ENCODE assay signal across 26 mouse cellular contexts in genomic region chr15:36889072-36889471, GRCm38 (mm10).
DNase-seq lines count a peak whose midpoint lies in the region; ATAC-seq and TF ChIP-seq lines count a peak whose summit lies in the region.
"Had no signal": no experiment of that assay in that cellular context is flagged by ENCODE, and none has a peak within 500 bp of the region (broad histone marks: within the 10 kb centered on the region; RNA-seq: fewer than 3 reads in every experiment).

No protein-coding gene starts in this region.

- 0 out of 2 replicates have a peak, but pooled peaks cover 7% of the 10 kb centered on the region for H3K4me1 ChIP-seq in heart, postnatal 0 days (ENCODE audit: control insufficient read depth, insufficient read depth)
- H3K4me1 ChIP-seq in lung, adult 2 months (ENCODE audit: control insufficient read depth, insufficient read depth, low read length), result no peaks in the 10 kb centered on the region
- 0 out of 2 replicates have a peak, but pooled peaks cover 5% of the 10 kb centered on the region for H3K4me1 ChIP-seq in intestine, postnatal 0 days (replicated peaks; ENCODE audit: control insufficient read depth, insufficient read depth, low read length)

- no peaks in the 10 kb centered on the region for H3K9me3 ChIP-seq in heart, postnatal 0 days (replicated peaks; ENCODE audit: control insufficient read depth, low read length)
- no peaks in the 10 kb centered on the region for H3K9me3 ChIP-seq in intestine, postnatal 0 days (ENCODE audit: control insufficient read depth)
- H3K9me3 ChIP-seq: forebrain, embryonic 10.5 days; heart, embryonic 12.5 days; hindbrain, embryonic 13.5 days; kidney, embryonic 15.5 days; limb, embryonic 15.5 days; lung, embryonic 15.5 days; midbrain, embryonic 12.5 days; neural tube, embryonic 12.5 days had no signal

- no peak for TF ChIP-seq POLR2A in lung, adult 2 months (IDR thresholded peaks at IDR 0.05; ENCODE audit: borderline replicate concordance, extremely low read depth, low read depth, low read length)

- H3K4me3 ChIP-seq in heart, postnatal 0 days (ENCODE audit: low read depth, low read length), result no peak overlapping the region
- H3K4me3 ChIP-seq in lung, adult 2 months (replicated peaks; ENCODE audit: extremely low read depth, low read depth, low read length), result no peak overlapping the region
- H3K4me3 ChIP-seq in C2C12 (ENCODE audit: insufficient read depth, poor library complexity, severe bottlenecking), result no peak overlapping the region
- H3K4me3 ChIP-seq in intestine, postnatal 0 days (ENCODE audit: low read depth, low read length), result no peak overlapping the region
- H3K4me3 ChIP-seq: forebrain, embryonic 10.5 days; heart, embryonic 12.5 days; hindbrain, embryonic 13.5 days; kidney, embryonic 15.5 days; limb, embryonic 15.5 days; lung, embryonic 15.5 days; midbrain, embryonic 12.5 days; neural tube, embryonic 12.5 days had no signal

- no peaks in the 10 kb centered on the region for H3K36me3 ChIP-seq in heart, postnatal 0 days (replicated peaks; ENCODE audit: control insufficient read depth, insufficient read depth, low read length)
- no peaks in the 10 kb centered on the region for H3K36me3 ChIP-seq in C2C12 (ENCODE audit: control insufficient read depth, insufficient read depth)
- no peaks in the 10 kb centered on the region for H3K36me3 ChIP-seq in intestine, postnatal 0 days (ENCODE audit: control insufficient read depth, insufficient read depth)
- H3K36me3 ChIP-seq: forebrain, embryonic 10.5 days; heart, embryonic 12.5 days; hindbrain, embryonic 13.5 days; kidney, embryonic 15.5 days; limb, embryonic 15.5 days; lung, embryonic 15.5 days; midbrain, embryonic 12.5 days; neural tube, embryonic 12.5 days had no signal

- ATAC-seq in heart, postnatal 0 days (ENCODE audit: insufficient read depth, low read depth), result no peak
- peak; percentile 64 for ATAC-seq in intestine, postnatal 0 days

- no peaks in the 10 kb centered on the region for H3K79me2 ChIP-seq in C2C12 (ENCODE audit: control insufficient read depth, insufficient read depth)

- H3K27ac ChIP-seq in heart, postnatal 0 days (ENCODE audit: low read depth), result no peak overlapping the region
- peak overlapping the region; percentile 22 for H3K27ac ChIP-seq in intestine, postnatal 0 days (ENCODE audit: low read depth, low read length)
- H3K27ac ChIP-seq: forebrain, embryonic 10.5 days; hindbrain, embryonic 13.5 days; kidney, embryonic 15.5 days; limb, embryonic 15.5 days; lung, embryonic 15.5 days; midbrain, embryonic 12.5 days; neural tube, embryonic 12.5 days had no signal

- H3ac ChIP-seq in C2C12 (ENCODE audit: control insufficient read depth, insufficient read length, low read depth), result no peak overlapping the region

- TF ChIP-seq EP300 in heart, postnatal 0 days (IDR thresholded peaks at IDR 0.05; ENCODE audit: low read depth), result no peak

- no peaks in the 10 kb centered on the region for H3K27me3 ChIP-seq in heart, postnatal 0 days (ENCODE audit: control insufficient read depth, insufficient read depth, low read length)
- H3K27me3 ChIP-seq in C2C12 (ENCODE audit: control insufficient read depth, insufficient read depth, insufficient read length), result no peaks in the 10 kb centered on the region
- H3K27me3 ChIP-seq in intestine, postnatal 0 days (replicated peaks; ENCODE audit: control insufficient read depth, insufficient read depth, low read length), result no peaks in the 10 kb centered on the region
- H3K27me3 ChIP-seq: heart, embryonic 12.5 days; kidney, embryonic 15.5 days; limb, embryonic 15.5 days; neural tube, embryonic 12.5 days had no signal

- peak; percentile 21 for TF ChIP-seq CTCF in heart, postnatal 0 days (IDR thresholded peaks at IDR 0.05; ENCODE audit: low read depth)
- TF ChIP-seq CTCF in lung, adult 2 months (IDR thresholded peaks at IDR 0.05; ENCODE audit: insufficient read depth, low read length), result peak; percentile 53
- TF ChIP-seq CTCF in C2C12 (IDR thresholded peaks at IDR 0.05; ENCODE audit: control insufficient read depth, insufficient read depth, insufficient read length), result peak; percentile 27
- TF ChIP-seq CTCF in intestine, postnatal 0 days (IDR thresholded peaks at IDR 0.05; ENCODE audit: low read depth), result peak; percentile 70

- H3K79me3 ChIP-seq in C2C12 (ENCODE audit: low read depth), result no peaks in the 10 kb centered on the region

- 69% methylated on average over 3 of the region's 3 CpGs for WGBS in heart, postnatal 0 days
- 67% methylated on average over 3 of the region's 3 CpGs for WGBS in lung, adult 2 months
- WGBS in intestine, postnatal 0 days, result 45% methylated on average over 3 of the region's 3 CpGs

- H3K4me2 ChIP-seq in heart, postnatal 0 days (ENCODE audit: low read depth, low read length), result no peak overlapping the region
- H3K4me2 ChIP-seq in intestine, postnatal 0 days (replicated peaks; ENCODE audit: low read depth), result no peak overlapping the region
- H3K4me2 ChIP-seq: heart, embryonic 12.5 days; hindbrain, embryonic 13.5 days; kidney, embryonic 15.5 days; limb, embryonic 15.5 days; lung, embryonic 15.5 days; midbrain, embryonic 12.5 days; neural tube, embryonic 12.5 days had no signal

- no peak overlapping the region for H3K9ac ChIP-seq in heart, postnatal 0 days (replicated peaks; ENCODE audit: low read depth, low read length)
- no peak overlapping the region for H3K9ac ChIP-seq in intestine, postnatal 0 days (ENCODE audit: low read depth, low read length)
- H3K9ac ChIP-seq: heart, embryonic 12.5 days; hindbrain, embryonic 13.5 days; kidney, embryonic 15.5 days; limb, embryonic 15.5 days; lung, embryonic 15.5 days; midbrain, embryonic 12.5 days; neural tube, embryonic 12.5 days had no signal

- intact Hi-C loops in heart, postnatal 25 days (cut with DNase I), result no loop called here

- no peak for DNase-seq in heart, postnatal 0 days (ENCODE audit: low spot score)
- no peak for DNase-seq in heart, postnatal 25 days (ENCODE audit: low spot score)
- no peak for DNase-seq in lung, adult 2 months
- DNase-seq in lung, postnatal 14 days, result no peak
- DNase-seq in ovary, postnatal 36 days (ENCODE audit: low spot score), result no peak
- DNase-seq: adrenal gland, postnatal 10 days; cerebellum, adult 18-20 months; cerebellum, postnatal 14 days; gastrocnemius, postnatal 14 days; heart, adult 11 months; heart, postnatal 14 days; kidney, postnatal 4 days; left cerebral cortex, postnatal 4 days; retina, postnatal 1 day; right cerebral cortex, postnatal 25 days; thymus, postnatal 14 days had no signal

TF ChIP-seq in C2C12, 6 proteins besides CTCF, POLR2A, EP300 and RAD21:
- TF ChIP-seq MAX (IDR thresholded peaks at IDR 0.05), result no peak
